Mouse (Mus musculus) forebrain, embryonic 14.5 days (tissue): ENCODE measurements around the gene Orai1. TPM values are rescaled to one million over a fixed set of nuclear protein-coding genes. Genes with fewer than 3 reads are reported as not detected.
"Not testable (repeated sequence)": the region's sequence is repeated elsewhere in the genome, so short reads cannot be mapped to it uniquely, and the experiment has no call there.

Experiments used
- ATAC-seq: fragments of 200-750 bp; cut with Nextera tagmentation; 2 replicates; pipeline ENCODE4 v1.8.0; 2017; ENCODE audit warnings: mild to moderate bottlenecking, moderate library complexity
- DNase-seq: peaks from one replicate; pipeline ENCODE4 v3.0.0-alpha.2; 2015; ENCODE audit warnings: low spot score
- H3K27ac ChIP-seq: fragments of 300-500 bp; sonication (generic); 2 replicates; pipeline ENCODE4 v1.5.1; 2014; ENCODE audit warnings: low read depth, mild to moderate bottlenecking, control low read depth, low read length, moderate library complexity
- H3K27me3 ChIP-seq: fragments of 300-500 bp; sonication (generic); replicated peaks from 2 replicates; pipeline ENCODE4 v1.6.1; 2014; ENCODE audit warnings: low read length, control low read depth, mixed read lengths; ENCODE audit not compliant: control insufficient read depth, insufficient read depth
- H3K36me3 ChIP-seq: fragments of 300-500 bp; sonication (generic); 2 replicates; pipeline ENCODE4 v1.6.1; 2014; ENCODE audit warnings: low read length, control low read depth; ENCODE audit not compliant: control insufficient read depth, insufficient read depth
- H3K4me1 ChIP-seq: fragments of 300-500 bp; sonication (generic); 2 replicates; pipeline ENCODE4 v1.6.1; 2014; ENCODE audit warnings: antibody characterized with exemption, low read length, control low read depth; ENCODE audit not compliant: control insufficient read depth, insufficient read depth
- H3K4me2 ChIP-seq: fragments of 300-500 bp; sonication (generic); 2 replicates; pipeline ENCODE4 v1.6.1; 2014; ENCODE audit warnings: mild to moderate bottlenecking, control low read depth, low read length
- H3K4me3 ChIP-seq: fragments of 300-500 bp; sonication (generic); 2 replicates; pipeline ENCODE4 v1.5.1; 2014; ENCODE audit warnings: low read depth, low read length, control low read depth
- H3K9ac ChIP-seq: fragments of 300-500 bp; sonication (generic); 2 replicates; pipeline ENCODE4 v1.6.1; 2014; ENCODE audit warnings: mild to moderate bottlenecking, low read length, control low read depth, moderate library complexity
- H3K9me3 ChIP-seq: fragments of 300-500 bp; sonication (generic); replicated peaks from 2 replicates; pipeline ENCODE4 v1.6.1; 2016; ENCODE audit warnings: low read length, control low read depth, mixed read lengths; ENCODE audit not compliant: control insufficient read depth
- WGBS: fragments of 180-500 bp; shearing (Covaris S2); extraction: QIAGEN DNeasy Blood & Tissue Kit; methylation state at CpG from one replicate; pipeline ENCODE4 v1.1.7; 2014; 5-methylcytosine and 5-hydroxymethylcytosine counted together
- polyA plus RNA-seq: library from polyadenylated mRNA; unstranded; fragments of >200 nt; fragmentation: Nextera tagmentation; extraction: Ambion mirVana; gene quantifications from 2 replicates; pipeline ENCODE4 v1.2.1, GENCODE M21; 2014

The Orai1 gene
- polyA plus RNA-seq, 1 experiment from 2014 or later = 13.8 TPM

GRCm38 (mm10) chr5:123049271-123049670, 34.4 kb downstream of the Orai1 start:
- Histone ChIP-seq H3K9me3 (no peaks in the 10 kb centered on the region), H3K27ac (no peak overlapping the region), H3K36me3 (no peaks in the 10 kb centered on the region), H3K9ac (peak overlapping the region; percentile 55), H3K27me3 (no peaks in the 10 kb centered on the region), H3K4me1 (no peaks in the 10 kb centered on the region), H3K4me3 (peak overlapping the region; percentile 11; the same call in 1 of the 2 replicates), H3K4me2 (peak overlapping the region; percentile 36)
- DNase-seq (peak; percentile 74), ATAC-seq (0 out of 2 replicates have a peak, but pooled peaks have one; percentile 44)
- WGBS = 2% methylated on average over 12 of the region's 12 CpGs

- Histone ChIP-seq H3K9me3 (no peaks in the 10 kb centered on the region), H3K36me3 (no peaks in the 10 kb centered on the region), H3K4me2 (no peak overlapping the region), H3K9ac (no peak overlapping the region), H3K27ac (no peak overlapping the region), H3K27me3 (no peaks in the 10 kb centered on the region), H3K4me1 (no peaks in the 10 kb centered on the region), H3K4me3 (no peak overlapping the region)
- ATAC-seq = no peak
- 91% methylated on average over 9 of the region's 9 CpGs for whole genome bisulfite sequencing
- DNase-seq = no peak
Observed at GRCm38 (mm10) chr5:123050918-123051317, 36.0 kb downstream of the Orai1 start.

GRCm38 (mm10) chr5:123051736-123052135, 36.9 kb downstream of the Orai1 start:
- Histone ChIP-seq H3K4me2 (no peak overlapping the region), H3K27ac (no peak overlapping the region), H3K4me3 (no peak overlapping the region), H3K27me3 (no peaks in the 10 kb centered on the region), H3K4me1 (no peaks in the 10 kb centered on the region), H3K9me3 (no peaks in the 10 kb centered on the region), H3K9ac (no peak overlapping the region), H3K36me3 (no peaks in the 10 kb centered on the region)
- ATAC-seq (no peak), DNase-seq (no peak)
- 79% methylated on average over 5 of the region's 5 CpGs for WGBS

DNA sequence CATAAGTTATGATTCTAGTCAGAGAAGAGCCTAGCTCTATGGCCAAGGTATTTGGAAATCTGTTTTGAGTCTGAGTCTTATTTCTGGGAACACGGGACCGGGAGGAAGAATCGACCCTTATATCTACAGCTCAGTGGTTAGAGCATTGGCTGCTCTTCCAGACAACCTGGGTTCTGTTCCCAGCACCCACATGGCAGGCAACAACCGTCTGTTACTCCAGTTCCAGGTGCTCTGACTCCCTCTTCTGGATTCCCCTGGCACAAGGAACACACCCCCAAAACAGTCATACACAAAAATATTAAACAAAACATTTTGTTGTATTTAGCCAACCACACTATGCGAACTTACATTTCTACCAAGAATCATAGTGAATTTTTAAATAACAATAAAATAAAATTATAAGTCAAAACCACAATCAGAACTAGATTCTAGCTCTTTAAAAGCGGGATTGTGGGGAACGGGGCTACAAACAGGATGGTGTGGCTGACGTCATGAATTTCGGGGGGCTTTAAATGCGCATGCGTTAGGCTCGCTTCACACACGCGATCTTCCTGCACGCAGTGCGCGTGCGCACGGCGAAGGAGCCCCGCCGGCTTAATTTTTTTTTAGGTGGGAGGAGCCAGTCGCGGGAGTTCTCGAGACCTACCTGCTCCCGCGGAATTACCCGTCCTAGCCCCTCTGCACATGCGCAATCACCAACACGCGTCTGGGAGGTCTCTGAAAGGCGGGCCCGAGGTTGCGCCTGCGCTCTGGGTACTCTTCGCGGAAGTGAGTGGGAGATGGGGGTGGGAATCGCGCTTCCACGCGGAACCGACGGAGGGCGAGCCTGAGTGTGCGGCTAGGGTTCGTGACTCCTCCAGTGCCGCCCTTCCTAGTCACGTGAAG, 42.7 kb downstream of the Orai1 start:
- Histone ChIP-seq H3K4me1 (no peaks in the 10 kb centered on the region), H3K4me3 (peak overlapping the region; percentile 35), H3K27me3 (no peaks in the 10 kb centered on the region), H3K4me2 (peak overlapping the region; percentile 49), H3K9me3 (no peaks in the 10 kb centered on the region), H3K36me3 (no peaks in the 10 kb centered on the region), H3K27ac (0 out of 2 replicates have a peak overlapping the region, but pooled peaks have one; percentile 14), H3K9ac (peak overlapping the region; percentile 54)
- DNase-seq = peak; percentile 100
- WGBS = 8% methylated on average over 48 of the region's 48 CpGs
- peak; percentile 95 for ATAC-seq

DNA sequence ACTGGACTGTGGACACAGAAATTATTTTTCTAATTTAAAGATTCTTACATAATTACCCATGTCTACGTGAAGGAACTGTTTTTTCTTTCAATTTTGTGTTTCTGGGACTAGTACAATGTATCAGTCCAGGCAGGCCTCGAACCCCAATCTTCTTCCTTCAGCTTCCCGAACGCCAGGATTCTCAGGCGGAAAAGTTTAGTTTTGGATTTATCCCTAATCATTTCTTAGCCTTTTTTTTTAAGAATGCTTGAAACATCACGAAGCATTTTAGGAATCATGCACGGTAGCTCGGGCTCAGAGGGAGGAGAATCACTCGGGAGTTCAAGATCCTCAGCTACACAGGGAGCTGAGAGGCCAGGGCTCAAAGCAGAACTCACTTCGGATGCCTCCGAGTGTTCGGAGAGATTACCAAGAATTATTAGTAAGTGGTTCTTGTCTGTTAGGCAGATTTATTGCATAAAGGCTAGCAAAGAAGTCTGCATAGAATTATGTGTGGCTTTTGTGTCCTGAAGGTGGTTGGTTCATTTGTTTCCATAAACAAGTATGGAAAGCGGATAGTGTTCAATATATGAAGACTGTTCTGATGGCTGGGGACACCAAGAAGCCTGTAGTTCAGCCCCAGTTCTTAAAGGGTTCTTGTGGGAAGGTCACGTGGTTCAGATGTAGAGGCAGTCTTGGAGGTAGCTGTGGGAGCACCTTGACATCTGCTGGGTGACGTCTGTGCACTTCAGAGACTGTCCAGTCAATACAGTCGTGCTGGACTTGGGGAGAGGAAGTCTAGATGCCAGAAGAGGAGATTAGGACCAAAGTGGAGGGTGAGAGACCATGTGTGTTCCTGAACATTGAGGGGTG, 43.6 kb downstream of the Orai1 start:
- DNase-seq (no peak), ATAC-seq (no peak)
- no peaks in the 10 kb centered on the region for H3K27me3 ChIP-seq
- peak overlapping the region; percentile 49 for H3K4me2 ChIP-seq
- 0 out of 2 replicates have a peak overlapping the region, but pooled peaks have one; percentile 14 for H3K27ac ChIP-seq
- no peaks in the 10 kb centered on the region for H3K4me1 ChIP-seq
- no peaks in the 10 kb centered on the region for H3K36me3 ChIP-seq
- peak overlapping the region; percentile 54 for H3K9ac ChIP-seq
- H3K4me3 ChIP-seq = peak overlapping the region; percentile 35
- H3K9me3 ChIP-seq = no peaks in the 10 kb centered on the region
- WGBS = 45% methylated on average over 16 of the region's 16 CpGs

DNA sequence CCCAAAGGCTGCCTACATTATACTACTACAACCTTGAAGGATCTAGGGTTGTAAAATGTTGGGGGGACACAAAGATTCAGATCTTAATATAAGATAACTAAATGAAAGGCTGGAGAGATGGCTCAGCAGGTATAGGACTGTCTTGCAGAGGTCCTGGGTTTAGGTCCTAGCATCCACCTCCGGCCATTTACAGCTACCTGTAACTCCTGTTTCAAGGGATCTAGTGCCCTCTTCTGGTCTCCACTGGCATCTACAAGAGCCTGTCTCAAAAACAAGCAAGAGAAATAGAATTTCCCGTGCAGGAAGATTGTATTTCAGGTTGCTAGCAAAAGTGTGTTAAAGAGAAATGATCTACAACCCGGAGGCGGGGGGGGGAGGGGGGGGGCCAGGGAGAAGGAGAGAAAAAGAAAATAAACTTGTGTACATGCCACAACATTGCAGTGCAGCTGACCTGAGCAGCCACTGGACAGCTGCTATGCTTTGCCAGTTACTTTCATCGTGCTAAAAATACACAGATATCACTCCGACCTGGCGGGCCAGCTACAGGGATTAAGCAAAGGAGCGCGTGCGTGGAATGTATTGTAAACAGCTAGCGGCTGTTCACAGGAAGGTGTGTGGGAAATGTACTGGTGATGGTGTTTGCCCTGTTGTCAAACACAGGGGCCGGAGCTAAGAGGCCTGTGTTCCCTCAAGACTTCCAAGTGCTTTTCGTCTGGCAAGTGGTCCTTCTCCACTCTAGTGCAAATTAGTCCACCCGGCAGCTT, 45.1 kb downstream of the Orai1 start:
- H3K36me3 ChIP-seq = no peaks in the 10 kb centered on the region
- no peaks in the 10 kb centered on the region for H3K27me3 ChIP-seq
- no peak overlapping the region; the same call in 1 of the 2 replicates for H3K27ac ChIP-seq
- 33% methylated on average over 14 of the region's 14 CpGs for WGBS
- no peaks in the 10 kb centered on the region for H3K9me3 ChIP-seq
- ATAC-seq = no peak
- peak; percentile 42 for DNase-seq
- H3K4me2 ChIP-seq = no peak overlapping the region
- no peak overlapping the region for H3K4me3 ChIP-seq
- H3K9ac ChIP-seq = no peak overlapping the region
- no peaks in the 10 kb centered on the region for H3K4me1 ChIP-seq

- DNase-seq (no peak), ATAC-seq (no peak)
- 88% methylated on average over 9 of the region's 9 CpGs for WGBS
- H3K27me3 ChIP-seq = no peaks in the 10 kb centered on the region
- H3K4me3 ChIP-seq = no peak overlapping the region
- no peaks in the 10 kb centered on the region for H3K36me3 ChIP-seq
- H3K4me2 ChIP-seq = no peak overlapping the region
- no peak overlapping the region; the same call in 1 of the 2 replicates for H3K9ac ChIP-seq
- H3K27ac ChIP-seq = no peak overlapping the region
- H3K4me1 ChIP-seq = no peaks in the 10 kb centered on the region
- H3K9me3 ChIP-seq = no peaks in the 10 kb centered on the region
Observed at GRCm38 (mm10) chr5:123060706-123061401, 46.0 kb downstream of the Orai1 start.

- not testable (repeated sequence) for H3K4me3 ChIP-seq, H3K27ac ChIP-seq, H3K9ac ChIP-seq, H3K4me2 ChIP-seq, ATAC-seq, DNase-seq, H3K36me3 ChIP-seq, H3K9me3 ChIP-seq, H3K4me1 ChIP-seq, H3K27me3 ChIP-seq
- WGBS = 76% methylated on average over 6 of the region's 6 CpGs
Observed at GRCm38 (mm10) chr5:123061402-123061749, 46.5 kb downstream of the Orai1 start.
